Mouse (Mus musculus) retina, embryonic 14.5 days (tissue): Measurements from ENCODE around the gene Pdcd1lg2.
"Not testable (repeated sequence)": the region's sequence is repeated elsewhere in the genome, so short reads cannot be mapped to it uniquely, and the experiment has no call there.

Source experiments
- DNase-seq: peaks from one replicate; pipeline ENCODE4 v3.0.0-alpha.2; 2015; ENCODE audit warnings: low spot score

The Pdcd1lg2 gene

GRCm38 (mm10) chr19:29384412-29384811 is 26.3 kb upstream of the Pdcd1lg2 start:
- no peak for DNase-seq

- DNase-seq, result no peak
These were observed 25.7 kb upstream of the Pdcd1lg2 start for GRCm38 (mm10) chr19:29384994-29385393.

- DNase-seq, result no peak
These were observed 24.9 kb upstream of the Pdcd1lg2 start for GRCm38 (mm10) chr19:29385822-29386221.

- no peak for DNase-seq
These were observed 21.9 kb upstream of the Pdcd1lg2 start for GRCm38 (mm10) chr19:29388818-29389217.

- no peak for DNase-seq
These were observed 20.2 kb upstream of the Pdcd1lg2 start for GRCm38 (mm10) chr19:29390483-29390882.

- no peak for DNase-seq
These were observed 19.4 kb upstream of the Pdcd1lg2 start for GRCm38 (mm10) chr19:29391279-29391678.

GRCm38 (mm10) chr19:29393333-29393732 is 17.4 kb upstream of the Pdcd1lg2 start:
- no peak for DNase-seq

- no peak for DNase-seq
These were observed 16.0 kb upstream of the Pdcd1lg2 start for GRCm38 (mm10) chr19:29394721-29395120.

GRCm38 (mm10) chr19:29396353-29396752 is 14.4 kb upstream of the Pdcd1lg2 start:
- DNase-seq, result no peak

GRCm38 (mm10) chr19:29399786-29400185 is 10.9 kb upstream of the Pdcd1lg2 start:
- DNase-seq, result no peak

- no peak for DNase-seq
These were observed 10.3 kb upstream of the Pdcd1lg2 start for GRCm38 (mm10) chr19:29400466-29400865.

GRCm38 (mm10) chr19:29402621-29403020 is 8.1 kb upstream of the Pdcd1lg2 start:
- DNase-seq, result no peak

GRCm38 (mm10) chr19:29403251-29403650 is 7.5 kb upstream of the Pdcd1lg2 start:
- DNase-seq, result no peak

GRCm38 (mm10) chr19:29405388-29405787 is 5.3 kb upstream of the Pdcd1lg2 start:
- no peak for DNase-seq

- no peak for DNase-seq
These were observed 4.4 kb upstream of the Pdcd1lg2 start for GRCm38 (mm10) chr19:29406042-29407017.

- DNase-seq, result no peak
These were observed 2.0 kb downstream of the Pdcd1lg2 start for GRCm38 (mm10) chr19:29412476-29413420.

GRCm38 (mm10) chr19:29414513-29414912 is 3.8 kb downstream of the Pdcd1lg2 start:
- no peak for DNase-seq

- not testable (repeated sequence) for DNase-seq
These were observed 4.2 kb downstream of the Pdcd1lg2 start for GRCm38 (mm10) chr19:29414917-29415316.

GRCm38 (mm10) chr19:29416393-29416902 is 5.7 kb downstream of the Pdcd1lg2 start:
- no peak for DNase-seq

- no peak for DNase-seq
These were observed 6.5 kb downstream of the Pdcd1lg2 start for GRCm38 (mm10) chr19:29417188-29417587.

- DNase-seq, result no peak
These were observed 7.2 kb downstream of the Pdcd1lg2 start for GRCm38 (mm10) chr19:29417894-29418293.

- no peak for DNase-seq
These were observed 8.0 kb downstream of the Pdcd1lg2 start for GRCm38 (mm10) chr19:29418661-29419115.
